Mouse (Mus musculus): ENCODE measurements at regions not wholly inside any gene's neighbourhood (a gene's known extent, or its start where the extent isn't known, plus 50 kb on each side); places are given as distances from the start of the nearest gene placed in this dataset.

- TF ChIP-seq CTCF (IDR thresholded peaks at IDR 0.05; ENCODE audit: borderline replicate concordance, extremely low read depth, insufficient read depth, insufficient read length) (no peak), POLR2A (IDR thresholded peaks at IDR 0.05; ENCODE audit: borderline replicate concordance, extremely low read depth, insufficient read depth, insufficient read length, poor library complexity, severe bottlenecking) (no peak)
These were observed 602.5 kb upstream of the Zfp804a start for GRCm38 (mm10) chr2:81450514-81450913.
